Mouse (Mus musculus) liver, adult 2 months (tissue): ENCODE data around the gene Lclat1.

ENCODE experiments used
- CTCF ChIP-seq: fragments of 200-500 bp; IDR thresholded peaks from 2 replicates; pipeline ENCODE4 v1.5.1; 2011; ENCODE audit warnings: low read depth, low read length, control low read depth
- POLR2A ChIP-seq: fragments of 200-500 bp; IDR thresholded peaks from 2 replicates; pipeline ENCODE4 v1.6.1; 2011; ENCODE audit warnings: low read length, control low read depth; ENCODE audit not compliant: insufficient read depth; ENCODE audit errors: extremely low read depth

DNA sequence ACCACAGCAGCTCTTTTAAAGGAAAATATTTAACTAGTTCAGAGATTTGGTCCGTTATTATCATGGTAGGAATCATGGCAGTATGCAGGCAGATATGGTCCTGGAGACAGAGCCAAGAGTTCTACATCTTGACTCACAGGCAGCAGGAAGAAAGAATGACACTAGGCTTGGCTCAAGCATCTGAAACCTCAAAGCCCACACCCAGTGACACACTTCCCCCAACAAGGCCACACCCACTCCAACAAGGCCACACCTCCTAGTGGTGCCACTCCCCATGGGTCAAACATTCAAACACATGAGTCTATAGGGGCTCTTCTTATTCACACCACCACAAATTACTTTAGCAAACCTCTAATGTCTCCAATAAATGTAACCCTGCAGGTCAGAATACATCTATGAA is 45.1 kb upstream of the Lclat1 start:
- TF ChIP-seq CTCF (no peak), POLR2A (no peak)
